Mouse (Mus musculus): ENCODE measurements at regions not wholly inside any gene's neighbourhood (a gene's known extent, or its start where the extent isn't known, plus 50 kb on each side); places are given as distances from the start of the nearest gene placed in this dataset.

DNA sequence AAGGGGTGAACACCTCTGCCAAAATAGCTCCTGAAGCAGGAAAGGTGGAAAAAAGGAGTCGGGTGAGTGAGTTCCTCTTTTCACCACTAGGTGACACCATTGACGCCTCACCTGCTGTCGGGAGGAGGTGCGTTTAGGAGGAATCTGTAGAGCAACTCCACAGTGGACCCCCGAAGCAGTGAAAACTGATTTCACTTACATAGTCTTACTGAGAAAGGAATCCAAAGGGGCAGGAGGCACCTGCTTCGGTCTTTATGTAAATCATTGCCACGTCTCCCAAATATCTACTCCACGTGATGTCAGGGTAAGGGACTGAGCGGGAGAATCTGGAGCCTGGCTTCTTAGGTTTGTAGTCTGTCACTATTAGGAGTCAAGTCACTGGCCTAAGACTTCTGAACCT lies 220.5 kb upstream of the Ddhd1 start:
- 0 out of 4 replicates have a peak, but pooled peaks of 1 of the 2 experiments have one; percentile 22 for ATAC-seq (replicated peaks in 1 of 2; ENCODE audit: insufficient read depth in 1 of 2, low FRiP score in 2 of 2, low TSS enrichment in 1 of 2, low read depth in 1 of 2, poor library complexity in 2 of 2, severe bottlenecking in 2 of 2)

DNA sequence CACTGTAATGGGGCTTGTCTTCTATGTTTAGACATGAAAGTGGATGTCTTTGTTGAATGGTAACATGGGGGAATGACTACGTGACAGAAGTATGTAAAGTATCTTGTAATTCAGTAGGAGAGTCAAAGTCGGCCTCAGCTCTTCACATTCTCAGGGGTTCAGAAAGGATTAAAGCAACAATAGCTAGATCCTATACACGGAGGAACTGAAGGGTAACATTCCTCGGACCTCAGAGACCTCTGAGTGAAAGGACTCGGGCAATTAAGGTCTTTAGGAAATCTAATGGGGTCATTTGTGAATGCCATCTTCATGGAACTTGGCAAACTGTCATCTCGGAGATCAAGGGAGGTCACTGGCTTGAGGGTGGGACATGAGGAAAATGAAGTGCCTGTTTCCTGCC lies 262.8 kb upstream of the Ddhd1 start:
- no peak for ATAC-seq (replicated peaks in 1 of 2; ENCODE audit: insufficient read depth in 1 of 2, low FRiP score in 2 of 2, low TSS enrichment in 1 of 2, low read depth in 1 of 2, poor library complexity in 2 of 2, severe bottlenecking in 2 of 2)

GRCm38 (mm10) chr14:45943581-45943980 lies 285.6 kb upstream of the Ddhd1 start:
- ATAC-seq (replicated peaks in 1 of 2; ENCODE audit: insufficient read depth in 1 of 2, low FRiP score in 2 of 2, low TSS enrichment in 1 of 2, low read depth in 1 of 2, poor library complexity in 2 of 2, severe bottlenecking in 2 of 2): no peak

DNA sequence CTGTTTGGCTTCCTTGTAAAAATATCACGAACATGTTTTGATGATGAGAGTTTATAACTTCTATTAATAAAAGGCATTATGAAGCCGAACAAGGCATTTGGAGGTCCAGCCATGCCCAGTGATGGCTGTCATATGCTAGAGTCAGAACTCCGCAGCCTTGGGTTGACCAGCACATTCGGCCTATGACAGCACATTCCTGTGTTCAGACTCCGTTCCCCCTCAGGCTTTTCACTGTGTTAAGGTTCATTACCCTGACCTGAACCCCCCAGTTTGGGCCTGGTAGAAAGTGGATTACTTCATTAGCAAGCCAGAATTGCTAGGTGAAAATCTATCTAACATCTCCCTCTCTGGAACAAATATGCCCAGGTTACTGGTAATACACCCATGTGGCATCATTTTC lies 286.2 kb upstream of the Ddhd1 start:
- no peak for ATAC-seq (replicated peaks in 1 of 2; ENCODE audit: insufficient read depth in 1 of 2, low FRiP score in 2 of 2, low TSS enrichment in 1 of 2, low read depth in 1 of 2, poor library complexity in 2 of 2, severe bottlenecking in 2 of 2)

- no peak for ATAC-seq (replicated peaks in 1 of 2; ENCODE audit: insufficient read depth in 1 of 2, low FRiP score in 2 of 2, low TSS enrichment in 1 of 2, low read depth in 1 of 2, poor library complexity in 2 of 2, severe bottlenecking in 2 of 2)
Observed at GRCm38 (mm10) chr14:45944506-45944905, 286.6 kb upstream of the Ddhd1 start.

GRCm38 (mm10) chr14:45956624-45957023 lies 298.7 kb upstream of the Ddhd1 start:
- ATAC-seq (replicated peaks in 1 of 2; ENCODE audit: insufficient read depth in 1 of 2, low FRiP score in 2 of 2, low TSS enrichment in 1 of 2, low read depth in 1 of 2, poor library complexity in 2 of 2, severe bottlenecking in 2 of 2): no peak

DNA sequence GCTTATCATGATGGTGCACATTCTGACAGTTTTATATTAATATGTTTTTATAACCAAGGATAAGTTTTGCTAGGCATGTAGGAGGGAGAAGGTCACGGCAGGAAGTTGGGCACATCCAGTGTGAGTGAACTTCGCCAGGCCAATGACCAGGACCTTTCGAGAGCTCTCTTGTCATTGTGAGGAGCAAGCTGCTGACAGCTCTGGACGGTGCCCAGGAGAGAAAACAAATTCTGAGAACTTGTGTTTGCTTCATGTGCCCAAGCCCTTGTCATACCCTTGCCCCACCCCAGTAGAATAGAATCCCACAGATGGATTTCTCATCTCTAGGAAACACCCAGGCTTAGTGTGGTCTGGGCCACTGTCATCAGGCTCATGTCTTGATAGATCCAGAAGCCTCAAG lies 304.5 kb upstream of the Ddhd1 start:
- ATAC-seq (replicated peaks in 1 of 2; ENCODE audit: insufficient read depth in 1 of 2, low FRiP score in 2 of 2, low TSS enrichment in 1 of 2, low read depth in 1 of 2, poor library complexity in 2 of 2, severe bottlenecking in 2 of 2): no peak

- no peak for ATAC-seq (replicated peaks in 1 of 2; ENCODE audit: insufficient read depth in 1 of 2, low FRiP score in 2 of 2, low TSS enrichment in 1 of 2, low read depth in 1 of 2, poor library complexity in 2 of 2, severe bottlenecking in 2 of 2)
Observed at GRCm38 (mm10) chr14:45964043-45964442, 306.1 kb upstream of the Ddhd1 start.

- no peak for ATAC-seq (replicated peaks in 1 of 2; ENCODE audit: insufficient read depth in 1 of 2, low FRiP score in 2 of 2, low TSS enrichment in 1 of 2, low read depth in 1 of 2, poor library complexity in 2 of 2, severe bottlenecking in 2 of 2)
Observed at GRCm38 (mm10) chr14:45983206-45983857, 325.4 kb upstream of the Ddhd1 start.

- no peak for ATAC-seq (replicated peaks in 1 of 2; ENCODE audit: insufficient read depth in 1 of 2, low FRiP score in 2 of 2, low TSS enrichment in 1 of 2, low read depth in 1 of 2, poor library complexity in 2 of 2, severe bottlenecking in 2 of 2)
Observed at GRCm38 (mm10) chr14:45984135-45984892, 326.4 kb upstream of the Ddhd1 start.

GRCm38 (mm10) chr14:45992041-45992869 lies 334.3 kb upstream of the Ddhd1 start:
- ATAC-seq (replicated peaks in 1 of 2; ENCODE audit: insufficient read depth in 1 of 2, low FRiP score in 2 of 2, low TSS enrichment in 1 of 2, low read depth in 1 of 2, poor library complexity in 2 of 2, severe bottlenecking in 2 of 2): no peak

DNA sequence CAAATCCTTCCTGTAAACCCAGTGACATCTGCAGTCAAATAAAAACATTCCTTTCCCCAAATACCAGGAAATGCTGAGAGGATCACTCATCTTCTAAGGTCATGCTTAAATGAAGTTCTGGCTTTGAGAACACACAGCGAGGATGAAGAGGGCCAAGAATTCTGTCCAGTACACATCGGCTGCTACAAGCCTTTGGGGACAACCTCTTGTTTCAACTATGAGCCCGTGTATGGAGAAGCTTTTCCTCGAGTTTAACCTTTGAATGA lies 334.9 kb upstream of the Ddhd1 start:
- no peak for ATAC-seq (replicated peaks in 1 of 2; ENCODE audit: insufficient read depth in 1 of 2, low FRiP score in 2 of 2, low TSS enrichment in 1 of 2, low read depth in 1 of 2, poor library complexity in 2 of 2, severe bottlenecking in 2 of 2)

GRCm38 (mm10) chr14:45993669-45994068 lies 335.7 kb upstream of the Ddhd1 start:
- peak; percentile 32 to 66; a peak in 1 of 4 replicates for ATAC-seq (replicated peaks in 1 of 2; ENCODE audit: insufficient read depth in 1 of 2, low FRiP score in 2 of 2, low TSS enrichment in 1 of 2, low read depth in 1 of 2, poor library complexity in 2 of 2, severe bottlenecking in 2 of 2)

DNA sequence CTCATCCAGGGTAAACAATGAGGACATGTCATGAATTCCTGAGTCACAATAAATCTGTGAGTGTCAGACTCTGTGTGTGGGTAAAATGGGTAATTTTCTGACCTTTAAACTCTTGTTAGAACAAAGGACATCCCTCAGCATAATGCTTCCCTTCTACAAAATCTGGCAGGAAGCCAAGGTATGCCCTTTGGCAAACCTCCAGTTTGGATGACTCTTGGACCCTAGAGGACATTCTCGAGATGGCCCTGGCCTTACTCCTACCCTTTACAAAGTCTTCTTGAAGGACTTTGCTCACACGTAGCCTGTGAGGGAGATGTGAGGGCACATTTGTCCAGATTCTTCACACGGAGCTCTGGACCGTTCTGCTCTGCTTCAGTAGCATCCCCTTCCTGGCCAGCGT lies 338.8 kb upstream of the Ddhd1 start:
- no peak for ATAC-seq (replicated peaks in 1 of 2; ENCODE audit: insufficient read depth in 1 of 2, low FRiP score in 2 of 2, low TSS enrichment in 1 of 2, low read depth in 1 of 2, poor library complexity in 2 of 2, severe bottlenecking in 2 of 2)

GRCm38 (mm10) chr14:46004078-46004477 lies 346.1 kb upstream of the Ddhd1 start:
- no peak for ATAC-seq (replicated peaks in 1 of 2; ENCODE audit: insufficient read depth in 1 of 2, low FRiP score in 2 of 2, low TSS enrichment in 1 of 2, low read depth in 1 of 2, poor library complexity in 2 of 2, severe bottlenecking in 2 of 2)

- ATAC-seq (replicated peaks in 1 of 2; ENCODE audit: insufficient read depth in 1 of 2, low FRiP score in 2 of 2, low TSS enrichment in 1 of 2, low read depth in 1 of 2, poor library complexity in 2 of 2, severe bottlenecking in 2 of 2): no peak
Observed at GRCm38 (mm10) chr14:46005307-46005706, 347.4 kb upstream of the Ddhd1 start.

- ATAC-seq (replicated peaks in 1 of 2; ENCODE audit: insufficient read depth in 1 of 2, low FRiP score in 2 of 2, low TSS enrichment in 1 of 2, low read depth in 1 of 2, poor library complexity in 2 of 2, severe bottlenecking in 2 of 2): no peak
Observed at GRCm38 (mm10) chr14:46013232-46013631, 355.3 kb upstream of the Ddhd1 start.

DNA sequence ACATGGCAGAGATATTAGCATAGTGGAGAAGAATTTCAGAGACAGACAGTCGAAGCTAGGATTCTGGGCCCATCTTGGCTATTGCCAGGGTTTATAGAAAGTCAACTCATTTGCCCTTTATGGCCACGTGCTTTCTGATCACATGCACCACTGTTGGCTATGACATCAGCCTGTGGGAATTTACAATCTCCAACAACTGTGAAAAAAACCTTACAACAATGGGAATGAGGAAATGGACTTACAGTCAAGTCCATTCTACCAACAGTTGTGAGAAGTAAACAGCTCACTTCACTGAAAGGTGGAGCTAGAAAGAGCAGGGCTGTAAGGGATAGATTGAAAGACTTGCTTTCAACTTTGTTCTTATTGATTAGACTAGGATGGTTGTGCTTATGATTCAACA lies 356.1 kb upstream of the Ddhd1 start:
- ATAC-seq (replicated peaks in 1 of 2; ENCODE audit: insufficient read depth in 1 of 2, low FRiP score in 2 of 2, low TSS enrichment in 1 of 2, low read depth in 1 of 2, poor library complexity in 2 of 2, severe bottlenecking in 2 of 2): no peak

All from hematopoietic stem cell, adult 5-6 weeks (primary cell).